Mouse (Mus musculus) midbrain, embryonic 13.5 days (tissue): ENCODE results near the gene Tfdp2. TPM values are rescaled to one million over a fixed set of nuclear protein-coding genes. Genes with fewer than 3 reads are reported as not detected.

ENCODE experiments used
- ATAC-seq: fragments of 200-750 bp; cut with Nextera tagmentation; 2 replicates; pipeline ENCODE4 v1.8.0; 2017; ENCODE audit warnings: mild to moderate bottlenecking, moderate TSS enrichment, moderate library complexity
- H3K27ac ChIP-seq: fragments of 300-500 bp; sonication (generic); 2 replicates; pipeline ENCODE4 v1.5.1; 2015; ENCODE audit warnings: inconsistent platforms, mild to moderate bottlenecking, moderate library complexity
- H3K27me3 ChIP-seq: fragments of 300-500 bp; sonication (generic); 2 replicates; pipeline ENCODE4 v1.6.1; 2015; ENCODE audit warnings: mild to moderate bottlenecking, inconsistent platforms
- H3K36me3 ChIP-seq: fragments of 300-500 bp; sonication (generic); 2 replicates; pipeline ENCODE4 v1.6.1; 2015; ENCODE audit warnings: mild to moderate bottlenecking, inconsistent platforms
- H3K4me1 ChIP-seq: fragments of 300-500 bp; sonication (generic); replicated peaks from 2 replicates; pipeline ENCODE4 v1.6.1; 2015; ENCODE audit warnings: inconsistent platforms
- H3K4me2 ChIP-seq: fragments of 300-500 bp; sonication (generic); replicated peaks from 2 replicates; pipeline ENCODE4 v1.6.1; 2015; ENCODE audit warnings: moderate library complexity, mild to moderate bottlenecking, inconsistent platforms
- H3K4me3 ChIP-seq: fragments of 300-500 bp; sonication (generic); replicated peaks from 2 replicates; pipeline ENCODE4 v1.5.1; 2015; ENCODE audit warnings: mild to moderate bottlenecking, inconsistent platforms
- H3K9ac ChIP-seq: fragments of 300-500 bp; sonication (generic); replicated peaks from 2 replicates; pipeline ENCODE4 v1.6.1; 2015; ENCODE audit warnings: mild to moderate bottlenecking, inconsistent platforms
- H3K9me3 ChIP-seq: fragments of 300-500 bp; sonication (generic); 2 replicates; pipeline ENCODE4 v1.6.1; 2016; ENCODE audit warnings: mild to moderate bottlenecking, inconsistent platforms
- WGBS: fragments of 180-500 bp; shearing (Covaris S2); methylation state at CpG from one replicate; pipeline ENCODE4 v1.1.7; 2015; 5-methylcytosine and 5-hydroxymethylcytosine counted together
- polyA plus RNA-seq: library from polyadenylated mRNA; unstranded; fragments of >200 nt; fragmentation: Nextera tagmentation; extraction: Ambion mirVana; gene quantifications from 2 replicates; pipeline ENCODE4 v1.2.1, GENCODE M21; 2015

Gene Tfdp2
- polyA plus RNA-seq, 1 experiment from 2014 or later: 52.4 TPM

DNA sequence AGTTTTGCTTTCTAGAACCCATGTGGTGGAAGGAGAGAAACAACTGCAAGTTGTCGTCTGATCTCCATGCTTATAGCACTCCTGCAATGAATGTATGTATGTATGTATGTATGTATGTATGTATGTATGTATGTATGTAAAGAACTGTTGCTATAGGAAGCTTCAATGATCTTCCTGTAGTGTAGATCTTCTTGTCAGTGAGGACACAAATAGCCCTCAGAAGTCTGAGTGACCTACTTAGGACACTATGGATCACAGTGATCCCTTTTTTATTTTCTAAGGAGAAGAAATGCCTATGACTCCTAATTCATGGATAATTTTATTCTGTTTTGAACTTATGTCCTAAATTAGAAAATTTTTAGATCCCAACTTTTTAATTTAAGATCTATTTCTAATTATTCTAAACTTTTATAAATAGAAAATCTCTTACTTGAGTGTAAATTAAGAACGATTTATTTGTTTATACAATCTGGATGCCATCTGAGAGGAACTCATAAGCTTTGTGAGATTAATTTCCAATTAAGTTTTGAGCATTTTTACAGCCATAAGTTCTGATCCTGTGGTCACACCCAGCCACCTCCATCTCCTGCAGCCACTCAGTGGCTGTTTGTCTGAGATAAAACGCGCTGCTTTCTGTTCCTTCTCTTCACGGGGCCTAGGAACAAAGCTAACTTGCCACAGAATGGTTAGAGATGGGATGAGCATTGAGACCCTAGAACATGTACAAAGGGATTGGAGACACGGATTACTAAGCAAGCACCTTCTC lies 70.9 kb downstream of the Tfdp2 start:
- Histone ChIP-seq H3K4me2 (no peak overlapping the region), H3K27ac (no peak overlapping the region), H3K4me3 (no peak overlapping the region), H3K9me3 (no peaks in the 10 kb centered on the region), H3K27me3 (no peaks in the 10 kb centered on the region), H3K9ac (no peak overlapping the region), H3K36me3 (no peaks in the 10 kb centered on the region), H3K4me1 (peaks cover 5% of the 10 kb centered on the region; the same call in 1 of the 2 replicates)
- ATAC-seq: no peak
- WGBS: 81% methylated on average over 6 of the region's 6 CpGs

DNA sequence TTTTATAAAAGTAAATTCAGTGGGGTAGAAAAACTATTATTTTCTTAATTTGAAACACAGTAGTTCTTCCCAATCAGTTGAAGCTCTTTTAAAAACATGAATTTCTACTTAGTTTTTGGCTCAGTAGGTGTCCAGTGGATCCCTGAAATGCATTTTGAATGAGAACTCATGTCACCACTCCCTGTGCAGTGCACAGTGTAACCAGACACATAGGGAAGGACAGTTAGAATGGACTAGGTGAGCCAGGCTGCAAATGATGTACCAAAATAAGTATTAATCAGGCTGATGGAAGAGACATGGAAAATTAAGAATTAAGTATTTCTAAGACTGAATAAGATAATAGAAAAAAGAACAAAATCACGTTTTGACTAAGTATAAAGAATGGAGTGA lies 71.5 kb downstream of the Tfdp2 start:
- Histone ChIP-seq H3K9me3 (no peaks in the 10 kb centered on the region), H3K36me3 (no peaks in the 10 kb centered on the region), H3K4me1 (peaks cover 5% of the 10 kb centered on the region; the same call in 1 of the 2 replicates), H3K4me2 (no peak overlapping the region), H3K27me3 (no peaks in the 10 kb centered on the region), H3K9ac (no peak overlapping the region), H3K27ac (no peak overlapping the region), H3K4me3 (no peak overlapping the region)
- WGBS: 81% methylated on average over 1 of the region's 1 CpGs
- no peak for ATAC-seq

DNA sequence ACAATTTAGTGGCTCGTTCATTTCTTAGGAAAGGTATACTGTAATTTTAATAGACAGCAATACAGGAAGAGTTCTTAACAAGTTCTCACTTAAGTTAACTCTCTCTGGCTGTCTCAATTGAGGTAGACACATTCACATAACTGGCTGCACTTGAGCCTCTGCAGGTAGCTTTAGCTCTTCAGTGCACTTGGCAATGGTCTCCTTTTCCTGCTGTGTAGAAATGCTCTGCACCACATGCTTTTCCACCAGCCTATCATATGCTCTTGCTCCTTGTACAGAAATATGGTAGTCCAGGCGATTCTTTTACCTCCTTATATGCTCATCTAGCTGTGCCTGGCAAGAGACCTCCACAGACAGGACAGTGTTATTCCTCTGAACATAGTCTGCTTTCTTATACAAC lies 73.7 kb downstream of the Tfdp2 start:
- Histone ChIP-seq H3K36me3 (no peaks in the 10 kb centered on the region), H3K4me1 (no peaks in the 10 kb centered on the region), H3K4me3 (no peak overlapping the region), H3K27ac (no peak overlapping the region), H3K27me3 (no peaks in the 10 kb centered on the region), H3K4me2 (no peak overlapping the region), H3K9ac (no peak overlapping the region), H3K9me3 (no peaks in the 10 kb centered on the region)
- WGBS: 96% methylated on average over 2 of the region's 2 CpGs
- ATAC-seq: no peak

DNA sequence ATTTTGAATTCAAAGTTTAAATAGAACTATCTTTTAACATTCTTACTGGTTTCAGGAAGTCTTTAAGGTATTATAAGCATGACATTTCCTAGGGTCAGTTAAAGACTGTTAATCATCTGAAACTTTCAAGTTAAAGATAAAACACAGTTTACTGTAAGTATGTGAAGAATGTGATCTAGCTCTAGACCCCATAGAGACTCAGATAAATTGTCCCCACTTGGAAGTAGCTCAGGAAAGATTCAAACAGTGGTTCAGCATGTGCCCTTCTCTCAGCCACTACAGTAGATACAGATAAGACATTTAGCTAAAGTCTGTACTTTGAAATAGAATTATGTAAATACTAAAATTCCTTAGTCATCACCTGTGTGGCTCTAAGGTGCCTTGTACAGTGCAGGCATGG lies 79.5 kb downstream of the Tfdp2 start:
- ATAC-seq: no peak
- peaks cover 7% of the 10 kb centered on the region; the same call in 1 of the 2 replicates for H3K36me3 ChIP-seq
- no peak overlapping the region for H3K4me3 ChIP-seq
- H3K9ac ChIP-seq: no peak overlapping the region
- H3K27ac ChIP-seq: no peak overlapping the region
- H3K4me2 ChIP-seq: no peak overlapping the region
- no peaks in the 10 kb centered on the region for H3K27me3 ChIP-seq
- no peaks in the 10 kb centered on the region for H3K4me1 ChIP-seq
- no peaks in the 10 kb centered on the region for H3K9me3 ChIP-seq

DNA sequence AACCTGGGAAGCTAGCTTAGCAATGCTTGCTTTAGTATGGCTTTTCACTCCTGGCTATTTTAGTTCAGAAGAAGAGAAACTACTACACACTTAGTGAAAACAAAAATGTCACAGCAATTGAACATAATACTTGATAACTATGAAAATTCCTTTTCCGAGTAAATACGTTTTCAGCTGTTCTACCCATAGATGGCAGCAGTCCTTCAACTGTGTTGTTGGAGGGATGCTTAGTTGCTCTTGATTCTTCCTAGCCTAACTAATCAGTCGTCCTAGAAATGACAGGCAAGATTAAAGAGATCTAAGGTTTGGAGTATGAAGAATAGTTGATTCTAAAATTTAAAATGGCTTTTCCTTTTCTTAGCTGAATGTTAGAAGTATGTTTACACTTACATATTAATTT lies 85.4 kb downstream of the Tfdp2 start:
- Histone ChIP-seq H3K9me3 (no peaks in the 10 kb centered on the region), H3K4me1 (peaks cover 3% of the 10 kb centered on the region; the same call in 1 of the 2 replicates), H3K27me3 (no peaks in the 10 kb centered on the region), H3K9ac (no peak overlapping the region), H3K27ac (no peak overlapping the region), H3K4me3 (no peak overlapping the region), H3K4me2 (no peak overlapping the region), H3K36me3 (no peaks in the 10 kb centered on the region)
- no peak for ATAC-seq
- WGBS: 64% methylated on average over 3 of the region's 3 CpGs

DNA sequence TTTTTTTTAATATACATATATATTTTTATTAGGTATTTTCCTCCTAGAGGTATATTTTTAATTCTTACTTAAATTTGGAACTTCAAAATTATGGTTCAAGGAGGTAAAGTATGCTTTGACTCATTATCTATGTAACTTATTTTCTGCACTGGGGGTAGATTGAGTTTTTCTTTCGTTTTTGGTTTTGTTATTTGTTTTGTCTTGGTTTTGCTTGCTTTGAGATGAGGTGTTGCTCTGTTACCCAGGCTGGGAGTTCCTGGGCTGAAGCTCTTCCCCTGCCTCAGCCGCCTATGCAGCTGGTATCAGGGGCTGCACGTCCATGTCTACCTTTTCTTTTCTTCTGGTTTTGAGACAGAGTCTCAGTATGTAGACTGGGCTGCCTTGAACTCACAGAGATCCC lies 86.0 kb downstream of the Tfdp2 start:
- Histone ChIP-seq H3K27me3 (no peaks in the 10 kb centered on the region), H3K9ac (no peak overlapping the region), H3K4me1 (peaks cover 3% of the 10 kb centered on the region; the same call in 1 of the 2 replicates), H3K4me3 (no peak overlapping the region), H3K36me3 (no peaks in the 10 kb centered on the region), H3K4me2 (no peak overlapping the region), H3K27ac (no peak overlapping the region), H3K9me3 (no peaks in the 10 kb centered on the region)
- no peak for ATAC-seq
- 86% methylated on average over 3 of the region's 3 CpGs for WGBS

DNA sequence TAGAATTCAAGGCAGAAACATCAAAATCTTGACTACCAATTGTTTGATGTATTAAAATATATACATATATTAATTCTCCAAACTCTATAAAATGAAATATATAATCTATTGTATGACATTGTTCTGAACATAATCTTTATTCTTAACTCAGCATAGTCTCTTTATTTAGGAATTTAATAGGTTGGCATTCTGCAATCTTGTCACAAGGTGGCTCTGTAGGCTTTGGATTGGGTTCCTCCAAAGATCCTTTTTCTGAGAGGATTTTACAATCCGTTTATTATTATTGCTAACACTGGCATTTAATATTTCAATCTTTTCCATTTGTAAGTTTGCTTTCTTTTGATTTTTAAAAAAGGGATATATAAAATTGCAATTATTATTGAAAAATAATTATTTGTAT lies 88.8 kb downstream of the Tfdp2 start:
- ATAC-seq: no peak
- Histone ChIP-seq H3K9ac (no peak overlapping the region), H3K27me3 (no peaks in the 10 kb centered on the region), H3K27ac (no peak overlapping the region), H3K9me3 (no peaks in the 10 kb centered on the region), H3K4me1 (peaks cover 3% of the 10 kb centered on the region; the same call in 1 of the 2 replicates), H3K4me3 (no peak overlapping the region), H3K4me2 (no peak overlapping the region), H3K36me3 (peaks cover 7% of the 10 kb centered on the region; the same call in 1 of the 2 replicates)
- 30% methylated on average over 1 of the region's 1 CpGs for WGBS

DNA sequence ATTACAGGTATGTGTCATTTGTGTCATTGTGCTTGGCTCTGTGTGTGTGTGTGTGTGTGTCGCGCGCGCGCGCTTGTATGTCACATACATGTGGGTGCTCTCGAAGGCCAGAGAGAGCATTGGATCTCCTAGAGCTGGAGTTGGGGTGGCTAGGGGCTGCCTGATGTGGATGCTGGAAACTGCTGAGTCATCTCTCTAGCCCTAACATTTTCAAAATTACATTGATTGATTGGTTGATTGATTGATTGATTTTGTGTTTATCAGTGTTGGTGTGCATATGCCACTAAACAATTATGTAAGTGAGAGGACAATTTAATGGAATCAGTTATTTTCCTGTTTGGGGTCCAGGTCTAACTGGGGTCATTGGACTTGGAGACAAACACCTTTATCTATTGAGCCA lies 96.1 kb downstream of the Tfdp2 start:
- ATAC-seq: no peak
- no peak overlapping the region for H3K27ac ChIP-seq
- peaks cover 39% of the 10 kb centered on the region for H3K36me3 ChIP-seq
- no peaks in the 10 kb centered on the region for H3K9me3 ChIP-seq
- no peaks in the 10 kb centered on the region for H3K27me3 ChIP-seq
- 98% methylated on average over 7 of the region's 7 CpGs for WGBS
- H3K4me2 ChIP-seq: no peak overlapping the region
- no peak overlapping the region for H3K4me3 ChIP-seq
- no peak overlapping the region for H3K9ac ChIP-seq
- no peaks in the 10 kb centered on the region for H3K4me1 ChIP-seq

DNA sequence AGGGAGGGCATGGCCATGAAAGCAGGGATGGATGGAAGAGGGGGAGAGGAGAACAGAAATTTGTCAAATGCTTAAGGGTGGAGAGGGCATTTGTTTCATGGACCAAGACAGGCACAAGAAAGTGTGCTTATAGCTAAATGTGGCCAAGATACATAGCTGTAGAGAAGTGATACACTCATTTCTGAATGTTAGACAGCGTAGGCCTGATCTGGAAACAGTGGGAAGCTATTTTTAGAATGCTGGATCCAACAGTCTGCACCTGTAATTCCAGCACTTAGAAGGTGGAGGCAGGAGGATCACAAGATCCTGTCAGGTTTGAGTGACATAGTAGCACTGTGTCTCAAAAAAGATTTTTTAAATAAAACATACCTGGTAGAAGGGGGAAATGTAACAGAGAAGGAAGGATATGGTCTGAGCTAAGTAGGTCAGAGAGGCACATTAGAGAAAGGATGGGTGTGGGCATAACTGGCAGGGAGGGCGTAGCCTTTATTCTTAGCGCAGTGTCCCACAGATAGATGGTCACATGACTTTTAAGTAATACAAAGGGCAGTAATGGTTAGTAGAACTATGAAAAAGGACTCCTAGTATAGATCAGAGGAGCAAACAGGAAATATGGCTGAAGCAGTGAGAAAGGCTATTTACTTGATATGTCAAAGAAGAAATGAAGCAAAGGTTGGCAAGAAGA lies 103.4 kb downstream of the Tfdp2 start:
- Histone ChIP-seq H3K4me1 (no peaks in the 10 kb centered on the region), H3K4me2 (no peak overlapping the region), H3K9ac (no peak overlapping the region), H3K27ac (no peak overlapping the region), H3K9me3 (no peaks in the 10 kb centered on the region), H3K36me3 (peaks cover 76% of the 10 kb centered on the region), H3K4me3 (no peak overlapping the region), H3K27me3 (no peaks in the 10 kb centered on the region)
- ATAC-seq: no peak
- 95% methylated on average over 3 of the region's 3 CpGs for whole genome bisulfite sequencing

DNA sequence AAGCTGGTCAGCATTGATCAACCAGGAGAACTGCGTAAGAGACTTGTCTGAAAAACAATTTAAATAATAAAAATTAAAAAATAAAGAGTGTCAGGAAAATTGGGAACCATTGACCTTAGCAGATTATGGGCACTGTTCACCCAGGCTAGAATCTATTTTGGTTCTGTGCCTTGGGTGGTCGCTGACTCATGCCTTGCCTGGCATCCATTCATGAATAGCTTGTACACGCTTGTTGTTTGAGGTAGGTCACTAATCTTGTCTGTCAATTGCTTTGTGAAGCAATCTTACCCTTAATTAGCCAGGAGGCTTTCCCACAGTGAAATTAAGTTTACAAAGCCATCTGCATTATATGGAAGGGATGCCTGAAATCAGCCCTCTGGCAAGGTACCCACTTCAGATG lies 112.7 kb downstream of the Tfdp2 start:
- Histone ChIP-seq H3K4me2 (no peak overlapping the region), H3K9ac (no peak overlapping the region), H3K4me3 (no peak overlapping the region), H3K27ac (no peak overlapping the region), H3K4me1 (no peaks in the 10 kb centered on the region), H3K9me3 (no peaks in the 10 kb centered on the region), H3K36me3 (peaks cover 73% of the 10 kb centered on the region), H3K27me3 (no peaks in the 10 kb centered on the region)
- ATAC-seq: no peak
- 63% methylated on average over 3 of the region's 3 CpGs for WGBS

DNA sequence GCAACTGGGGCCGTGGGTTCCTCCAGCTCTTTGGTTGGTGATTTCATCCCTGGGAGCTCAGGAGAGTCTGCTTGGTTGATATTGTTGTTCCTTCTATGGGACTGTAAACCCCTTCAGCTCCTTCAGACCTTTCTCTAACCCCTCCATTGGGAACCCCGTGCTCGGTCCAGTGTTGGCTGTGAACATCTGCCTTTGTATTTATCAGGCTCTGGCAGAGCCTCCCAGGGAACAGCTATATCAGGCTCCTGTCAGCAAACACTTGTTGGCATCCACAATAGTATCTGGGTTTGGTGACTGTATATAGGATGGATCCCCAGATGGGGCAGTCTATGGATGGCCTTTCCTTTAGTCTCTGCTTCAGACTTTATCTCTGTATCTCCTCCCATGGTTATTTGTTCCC lies 116.0 kb downstream of the Tfdp2 start:
- WGBS: 98% methylated on average over 3 of the region's 3 CpGs
- H3K4me3 ChIP-seq: no peak overlapping the region
- ATAC-seq: no peak

DNA sequence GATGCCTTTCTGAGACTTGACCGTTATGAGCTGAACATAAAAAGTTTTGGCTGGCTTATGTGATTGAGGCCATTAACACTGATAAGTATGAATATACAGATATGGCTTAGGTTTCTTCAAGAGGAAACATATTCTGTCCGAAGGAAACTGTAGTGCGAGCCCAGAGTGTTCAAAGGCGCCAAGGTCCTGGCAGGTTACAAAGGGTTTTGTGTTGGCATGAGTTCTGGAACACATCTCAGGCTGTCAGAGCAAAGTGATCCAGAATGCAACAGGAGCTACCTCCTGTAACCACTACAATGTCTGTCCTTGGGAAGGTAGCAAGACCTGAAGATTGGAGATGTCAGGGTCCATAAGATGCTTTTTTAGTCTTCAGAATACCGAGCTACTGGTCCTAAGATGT lies 123.3 kb downstream of the Tfdp2 start:
- no peaks in the 10 kb centered on the region for H3K27me3 ChIP-seq
- no peak overlapping the region for H3K4me3 ChIP-seq
- no peak overlapping the region for H3K27ac ChIP-seq
- H3K9ac ChIP-seq: no peak overlapping the region
- H3K4me1 ChIP-seq: peaks cover 3% of the 10 kb centered on the region
- no peak for ATAC-seq
- 96% methylated on average over 5 of the region's 5 CpGs for WGBS
- H3K9me3 ChIP-seq: no peaks in the 10 kb centered on the region
- H3K36me3 ChIP-seq: peaks cover 66% of the 10 kb centered on the region
- H3K4me2 ChIP-seq: no peak overlapping the region

More for the DNA sequence above, 116.0 kb downstream of the Tfdp2 start:
- Histone ChIP-seq H3K36me3 (peaks cover 72% of the 10 kb centered on the region), H3K27ac (no peak overlapping the region), H3K9ac (no peak overlapping the region), H3K27me3 (no peaks in the 10 kb centered on the region), H3K9me3 (no peaks in the 10 kb centered on the region), H3K4me1 (no peaks in the 10 kb centered on the region), H3K4me2 (no peak overlapping the region)
